Mouse (Mus musculus) heart, embryonic 14.5 days (tissue): ENCODE data around the gene Elavl3. TPM values are rescaled to one million over a fixed set of nuclear protein-coding genes. Genes with fewer than 3 reads are reported as not detected.

Experiments
- ATAC-seq: fragments of 200-750 bp; cut with Nextera tagmentation; 2 replicates; pipeline ENCODE4 v1.8.0; 2017; ENCODE audit warnings: low read depth, moderate TSS enrichment; ENCODE audit not compliant: insufficient number of reproducible peaks, insufficient read depth, low FRiP score
- H3K27ac ChIP-seq, 2 experiments: fragments of 200-500 bp in 1 of 2; fragments of 300-500 bp in 1 of 2; sonication (generic) in 1 of 2; replicated peaks in 1 of 2; 2 replicates each; pipeline ENCODE4 v1.5.1; 2012 to 2014; ENCODE audit warnings: low read depth in 2 of 2, low read length in 2 of 2, control low read depth in 1 of 2, mild to moderate bottlenecking in 1 of 2, mixed read lengths in 1 of 2; ENCODE audit not compliant: control insufficient read depth in 1 of 2, insufficient read depth in 1 of 2
- H3K27me3 ChIP-seq: fragments of 300-500 bp; sonication (generic); 2 replicates; pipeline ENCODE4 v1.6.1; 2014; ENCODE audit warnings: mild to moderate bottlenecking, low read length, control low read depth; ENCODE audit not compliant: control insufficient read depth, insufficient read depth
- H3K36me3 ChIP-seq: fragments of 300-500 bp; sonication (generic); 2 replicates; pipeline ENCODE4 v1.6.1; 2014; ENCODE audit warnings: mild to moderate bottlenecking, control low read depth, low read length, mixed read lengths; ENCODE audit not compliant: control insufficient read depth, insufficient read depth
- H3K4me1 ChIP-seq, 2 experiments: fragments of 200-500 bp in 1 of 2; fragments of 300-500 bp in 1 of 2; sonication (generic) in 1 of 2; 2 replicates each; pipeline ENCODE4 v1.6.1; 2012 to 2014; ENCODE audit warnings: low read length in 2 of 2, control low read depth in 1 of 2, mixed read lengths in 1 of 2; ENCODE audit not compliant: control insufficient read depth in 2 of 2, insufficient read depth in 2 of 2
- H3K4me2 ChIP-seq: fragments of 300-500 bp; sonication (generic); 2 replicates; pipeline ENCODE4 v1.6.1; 2014; ENCODE audit warnings: mild to moderate bottlenecking, low read length
- H3K4me3 ChIP-seq, 2 experiments: fragments of 200-500 bp in 1 of 2; fragments of 300-500 bp in 1 of 2; sonication (generic) in 1 of 2; 2 replicates each; pipeline ENCODE4 v1.5.1; 2012 to 2014; ENCODE audit warnings: low read length in 2 of 2, mild to moderate bottlenecking in 2 of 2, control low read depth in 1 of 2, low read depth in 1 of 2, moderate library complexity in 1 of 2; ENCODE audit not compliant: control insufficient read depth in 1 of 2, insufficient read depth in 1 of 2
- H3K9ac ChIP-seq: fragments of 300-500 bp; sonication (generic); 2 replicates; pipeline ENCODE4 v1.6.1; 2014; ENCODE audit warnings: mild to moderate bottlenecking, low read length
- H3K9me3 ChIP-seq: fragments of 300-500 bp; sonication (generic); 2 replicates; pipeline ENCODE4 v1.6.1; 2016; ENCODE audit warnings: low read length, control low read depth; ENCODE audit not compliant: control insufficient read depth
- WGBS: fragments of 180-500 bp; shearing (Covaris S2); extraction: QIAGEN DNeasy Blood & Tissue Kit; methylation state at CpG from one replicate; pipeline ENCODE4 v1.1.7; 2014; 5-methylcytosine and 5-hydroxymethylcytosine counted together
- polyA plus RNA-seq: library from polyadenylated mRNA; unstranded; fragments of >200 nt; fragmentation: Nextera tagmentation; extraction: Ambion mirVana; gene quantifications from 2 replicates; pipeline ENCODE4 v1.2.1, GENCODE M21; 2014

The Elavl3 gene
- polyA plus RNA-seq, 1 experiment from 2014 or later: 0.65 TPM

DNA sequence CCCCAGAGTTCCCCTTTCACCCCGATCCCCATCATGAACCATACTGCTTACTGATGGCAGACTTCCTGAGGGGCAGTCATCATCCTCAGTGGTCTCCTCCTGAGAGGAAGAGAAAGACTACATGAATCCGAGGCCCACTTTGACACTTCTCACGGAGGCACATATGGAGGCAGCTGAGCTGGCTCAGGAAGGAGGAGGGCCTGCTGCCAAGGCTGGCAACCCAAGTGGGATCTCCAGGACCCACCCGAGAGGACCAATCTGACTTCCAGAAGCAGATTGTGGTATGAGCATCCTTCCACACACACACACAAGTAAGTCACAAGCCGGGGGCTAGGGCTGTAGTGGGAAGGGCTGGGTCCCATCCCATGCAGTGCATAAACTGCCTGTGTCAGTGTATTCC, 74.5 kb downstream of the Elavl3 start:
- Histone ChIP-seq H3K9ac (no peak overlapping the region), H3K36me3 (no peaks in the 10 kb centered on the region)
- no peak for ATAC-seq

DNA sequence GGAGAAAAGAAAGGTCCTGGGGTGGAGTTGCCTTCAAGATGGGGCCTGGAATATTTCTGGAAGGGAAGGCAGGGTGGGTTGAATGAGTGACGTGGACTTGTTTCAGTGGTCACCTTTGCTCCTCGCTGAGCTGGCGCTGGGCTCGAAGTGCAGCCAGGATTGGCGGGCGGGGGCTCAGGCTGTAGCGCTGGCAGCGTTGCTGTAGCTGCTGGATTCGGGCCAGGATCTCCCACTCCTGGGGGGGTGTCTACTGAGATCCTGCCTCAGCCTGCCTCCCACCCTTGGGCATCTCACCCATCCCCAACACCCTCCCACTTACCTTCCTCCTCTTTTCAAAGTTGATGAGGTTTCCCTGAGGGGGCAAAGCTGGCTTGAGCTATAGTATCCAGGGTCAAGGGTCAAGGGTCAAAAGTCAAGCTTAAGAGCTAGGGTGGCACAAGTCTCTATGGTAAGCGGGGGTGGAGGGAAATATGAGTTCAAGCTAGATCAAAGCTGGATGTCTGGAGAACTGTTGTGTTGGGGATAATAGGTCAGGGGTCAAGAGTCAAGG, 75.1 kb downstream of the Elavl3 start:
- H3K4me1 ChIP-seq: no peaks in the 10 kb centered on the region
- no peak overlapping the region for H3K4me2 ChIP-seq
- H3K9ac ChIP-seq: no peak overlapping the region
- no peak for ATAC-seq
- 0 out of 2 replicates have a peak, but pooled peaks cover 3% of the 10 kb centered on the region for H3K9me3 ChIP-seq
- 0 out of 2 replicates have a peak, but pooled peaks cover 12% of the 10 kb centered on the region for H3K27me3 ChIP-seq
- no peak overlapping the region for H3K4me3 ChIP-seq
- no peaks in the 10 kb centered on the region for H3K36me3 ChIP-seq
- WGBS: 75% methylated on average over 9 of the region's 10 CpGs
- H3K27ac ChIP-seq: no peak overlapping the region

More for the DNA sequence above, 74.5 kb downstream of the Elavl3 start:
- Histone ChIP-seq H3K4me1 (no peaks in the 10 kb centered on the region), H3K4me3 (no peak overlapping the region), H3K9me3 (0 out of 2 replicates have a peak, but pooled peaks cover 3% of the 10 kb centered on the region), H3K4me2 (no peak overlapping the region), H3K27ac (no peak overlapping the region), H3K27me3 (0 out of 2 replicates have a peak, but pooled peaks cover 18% of the 10 kb centered on the region)
- WGBS: 76% methylated on average over 5 of the region's 5 CpGs

DNA sequence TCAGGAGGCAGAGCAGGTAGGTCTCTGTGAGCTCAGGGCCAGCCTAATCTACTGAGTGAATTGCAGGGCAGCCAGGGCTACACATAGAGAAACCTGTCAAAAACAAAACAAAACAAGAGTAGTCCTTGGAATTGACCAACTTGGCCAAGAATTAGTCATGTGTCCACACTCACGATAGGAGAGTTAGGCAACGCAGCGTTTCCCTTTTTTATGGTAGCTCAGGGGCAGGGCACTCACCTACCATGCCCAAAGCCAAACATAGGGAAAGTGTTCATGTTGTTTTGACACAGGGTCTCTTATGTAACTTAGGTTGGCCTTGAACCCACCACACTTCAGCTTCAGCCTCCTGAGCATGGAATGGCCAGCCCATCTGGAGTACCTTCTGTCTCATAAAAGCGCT, 82.5 kb downstream of the Elavl3 start:
- no peaks in the 10 kb centered on the region for H3K9me3 ChIP-seq
- H3K27me3 ChIP-seq: no peaks in the 10 kb centered on the region
- H3K36me3 ChIP-seq: no peaks in the 10 kb centered on the region
- H3K4me3 ChIP-seq: no peak overlapping the region
- ATAC-seq: no peak
- H3K4me2 ChIP-seq: no peak overlapping the region
- WGBS: 82% methylated on average over 4 of the region's 4 CpGs
- no peaks in the 10 kb centered on the region for H3K4me1 ChIP-seq
- H3K9ac ChIP-seq: no peak overlapping the region
- H3K27ac ChIP-seq: no peak overlapping the region

DNA sequence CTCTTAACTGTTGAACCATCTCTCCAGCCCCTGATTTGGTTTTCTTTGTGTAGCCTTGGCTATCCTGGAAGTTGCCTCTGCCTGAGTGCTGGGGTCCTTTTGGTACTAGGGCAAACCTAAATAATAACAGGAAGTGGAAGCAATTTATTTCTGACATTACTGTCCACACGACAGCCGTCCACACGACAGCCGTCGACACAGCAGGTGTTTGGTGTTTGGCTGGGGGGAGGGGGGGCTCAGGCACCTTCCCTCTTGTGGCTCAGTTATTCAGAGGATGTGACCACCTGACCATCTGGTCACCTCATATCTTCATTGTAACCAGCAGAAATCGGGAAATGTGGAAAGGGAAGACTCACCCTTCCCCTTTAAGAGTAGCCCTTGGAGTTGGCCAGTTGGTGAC, 82.9 kb downstream of the Elavl3 start:
- H3K36me3 ChIP-seq: no peaks in the 10 kb centered on the region
- no peak overlapping the region for H3K9ac ChIP-seq
- H3K4me3 ChIP-seq: no peak overlapping the region
- H3K4me1 ChIP-seq: peaks cover 0 to 2% of the 10 kb centered on the region in 2 experiments; a peak in 1 of 4 replicates
- 61% methylated on average over 6 of the region's 6 CpGs for WGBS
- no peak for ATAC-seq
- no peaks in the 10 kb centered on the region for H3K9me3 ChIP-seq
- no peaks in the 10 kb centered on the region for H3K27me3 ChIP-seq
- H3K27ac ChIP-seq: no peak overlapping the region
- no peak overlapping the region for H3K4me2 ChIP-seq

Other genes with a start within 250 kb of the Elavl3 start
- gene Angptl8, start 216.5 kb downstream of the Elavl3 start, polyA plus RNA-seq: 1.4 and 1.6 TPM in 2 replicates
- gene Dock6, start 199.4 kb downstream of the Elavl3 start, polyA plus RNA-seq: 42.4 and 44.5 TPM in 2 replicates
- gene Rab3d, start 133.8 kb downstream of the Elavl3 start, polyA plus RNA-seq: 7.8 and 9.0 TPM in 2 replicates
- 2.4 and 3.0 TPM in 2 replicates for gene Ccdc159, start 124.6 kb downstream of the Elavl3 start, polyA plus RNA-seq
- 48.1 and 58.8 TPM in 2 replicates for gene Tmem205, start 124.5 kb downstream of the Elavl3 start, polyA plus RNA-seq
- gene Plppr2, start 115.0 kb downstream of the Elavl3 start, polyA plus RNA-seq: 2.4 and 4.5 TPM in 2 replicates
- 8.3 and 9.8 TPM in 2 replicates for gene Swsap1, start 96.3 kb downstream of the Elavl3 start, polyA plus RNA-seq
- 2.6 and 4.9 TPM in 2 replicates for gene Epor, start 88.5 kb downstream of the Elavl3 start, polyA plus RNA-seq
- 0.66 and 0.97 TPM in 2 replicates for gene Rgl3, start 62.6 kb downstream of the Elavl3 start, polyA plus RNA-seq
- 0.23 TPM in 1 of 2 replicates, not detected in the other for gene Ccdc151, start 49.4 kb downstream of the Elavl3 start, polyA plus RNA-seq
- 56.3 and 56.6 TPM in 2 replicates for gene Prkcsh, start 49.2 kb downstream of the Elavl3 start, polyA plus RNA-seq
- gene Gm49318, start 19.2 kb upstream of the Elavl3 start, polyA plus RNA-seq: not detected in 2 replicates
- 6.7 and 7.6 TPM in 2 replicates for gene Zfp653, start 19.4 kb upstream of the Elavl3 start, polyA plus RNA-seq
- gene Ecsit, start 33.4 kb upstream of the Elavl3 start, polyA plus RNA-seq: 50.5 and 58.1 TPM in 2 replicates
- gene Cnn1, start 47.2 kb upstream of the Elavl3 start, polyA plus RNA-seq: 227 and 239 TPM in 2 replicates
- 117 and 129 TPM in 2 replicates for gene Elof1, start 65.1 kb upstream of the Elavl3 start, polyA plus RNA-seq
- 3.6 and 4.9 TPM in 2 replicates for gene Acp5, start 83.7 kb upstream of the Elavl3 start, polyA plus RNA-seq
- 51.9 and 53.4 TPM in 2 replicates for gene Pigyl, start 104.8 kb upstream of the Elavl3 start, polyA plus RNA-seq
- 0.28 and 0.58 TPM in 2 replicates for gene Zfp872, start 136.1 kb upstream of the Elavl3 start, polyA plus RNA-seq
- gene Zfp809, start 173.7 kb upstream of the Elavl3 start, polyA plus RNA-seq: 23.1 and 25.3 TPM in 2 replicates
- gene Zfp599, start 207.9 kb upstream of the Elavl3 start, polyA plus RNA-seq: 4.0 and 4.9 TPM in 2 replicates